Mouse (Mus musculus): ENCODE results near the gene Farsb.
"Not testable (repeated sequence)": the region's sequence is repeated elsewhere in the genome, so short reads cannot be mapped to it uniquely, and the experiment has no call there.

The Farsb gene

DNA sequence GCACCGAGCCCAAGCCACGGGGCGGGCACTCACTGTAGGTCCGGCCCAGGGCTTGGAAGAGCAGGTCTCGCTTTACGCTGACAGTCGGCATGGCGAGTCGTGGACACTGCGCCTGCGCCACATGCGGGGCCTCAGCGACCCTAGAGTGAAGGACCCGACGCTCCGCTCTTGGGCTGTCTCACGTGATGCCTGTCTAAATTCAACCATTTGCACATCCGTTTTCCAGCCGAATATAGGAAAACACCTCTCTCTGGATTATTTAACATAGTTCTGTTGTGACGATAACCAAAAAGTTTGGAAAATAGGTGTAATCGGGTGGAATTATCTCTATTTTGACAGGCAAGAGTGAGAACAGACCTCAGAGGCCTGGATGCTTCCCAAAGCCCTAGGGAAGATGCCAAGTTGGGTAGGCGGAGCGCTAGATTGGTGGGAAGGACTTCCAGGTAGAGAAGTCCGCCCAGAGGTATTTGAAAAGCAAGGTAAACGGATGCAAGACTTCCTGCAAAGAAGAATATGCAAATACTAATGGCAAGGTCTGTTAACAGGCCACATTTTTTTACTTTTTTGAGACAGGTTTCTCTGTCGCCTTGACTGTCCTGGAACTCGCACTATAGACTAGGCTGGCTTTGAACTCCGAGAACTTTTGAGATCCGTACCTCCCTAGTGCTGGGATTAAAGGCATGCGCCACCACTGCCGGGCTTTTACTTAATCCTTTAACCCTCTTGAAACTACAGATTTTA, at the start of gene Farsb:
TSS of gene Farsb (minus strand) at position 146 of the 741 bp plus-strand sequence.
- peak; percentile 77 to 84 for DNase-seq (ENCODE audit: low spot score in 2 of 2)

DNA sequence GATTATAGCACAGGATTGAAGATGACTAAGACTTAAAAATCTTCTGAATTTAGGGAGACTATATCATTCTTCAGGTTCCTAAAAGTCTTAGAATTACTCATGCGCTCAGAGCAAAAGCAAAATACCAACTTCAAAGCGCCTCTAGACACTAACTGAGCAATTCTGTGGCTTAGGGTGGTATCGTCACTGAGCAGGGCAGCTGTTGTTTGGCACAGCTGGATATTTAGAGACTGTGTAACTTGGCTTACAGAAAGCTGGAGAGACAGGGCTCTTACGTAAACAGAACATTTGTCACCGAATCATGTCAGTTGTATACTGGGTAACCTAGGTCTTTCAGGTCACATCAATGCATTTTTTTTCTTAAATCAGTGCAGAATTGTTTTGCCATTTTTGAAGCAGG, 49.7 kb upstream of the Farsb start:
- no peak for DNase-seq (ENCODE audit: low spot score in 2 of 2)

DNA sequence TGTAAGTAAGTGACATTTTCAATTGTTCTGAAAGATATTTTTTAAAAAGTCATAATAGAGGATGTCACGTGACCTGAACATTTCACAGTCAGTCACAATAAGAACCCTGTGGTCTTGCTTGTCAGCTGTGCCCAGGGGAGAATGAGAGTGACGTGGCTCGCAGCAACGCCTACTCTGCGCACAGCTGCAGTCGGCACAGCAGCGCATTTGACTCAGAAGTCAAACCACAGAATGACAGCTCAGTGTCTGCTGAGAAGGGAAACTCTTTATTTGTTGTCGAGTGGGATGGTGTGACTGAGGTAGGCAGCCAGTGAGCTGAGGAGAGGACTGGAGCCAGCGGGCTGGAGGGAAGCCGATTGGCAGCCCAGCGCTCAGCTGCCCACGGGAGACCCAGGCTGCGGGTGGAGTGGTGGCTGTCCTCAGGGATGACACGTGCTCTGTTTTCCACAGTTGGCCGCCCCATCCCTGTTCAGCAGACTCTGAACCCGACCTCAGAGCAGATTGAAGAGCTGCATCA, 48.9 kb upstream of the Farsb start:
- peak; percentile 83 to 90 for DNase-seq (ENCODE audit: low spot score in 2 of 2)

DNA sequence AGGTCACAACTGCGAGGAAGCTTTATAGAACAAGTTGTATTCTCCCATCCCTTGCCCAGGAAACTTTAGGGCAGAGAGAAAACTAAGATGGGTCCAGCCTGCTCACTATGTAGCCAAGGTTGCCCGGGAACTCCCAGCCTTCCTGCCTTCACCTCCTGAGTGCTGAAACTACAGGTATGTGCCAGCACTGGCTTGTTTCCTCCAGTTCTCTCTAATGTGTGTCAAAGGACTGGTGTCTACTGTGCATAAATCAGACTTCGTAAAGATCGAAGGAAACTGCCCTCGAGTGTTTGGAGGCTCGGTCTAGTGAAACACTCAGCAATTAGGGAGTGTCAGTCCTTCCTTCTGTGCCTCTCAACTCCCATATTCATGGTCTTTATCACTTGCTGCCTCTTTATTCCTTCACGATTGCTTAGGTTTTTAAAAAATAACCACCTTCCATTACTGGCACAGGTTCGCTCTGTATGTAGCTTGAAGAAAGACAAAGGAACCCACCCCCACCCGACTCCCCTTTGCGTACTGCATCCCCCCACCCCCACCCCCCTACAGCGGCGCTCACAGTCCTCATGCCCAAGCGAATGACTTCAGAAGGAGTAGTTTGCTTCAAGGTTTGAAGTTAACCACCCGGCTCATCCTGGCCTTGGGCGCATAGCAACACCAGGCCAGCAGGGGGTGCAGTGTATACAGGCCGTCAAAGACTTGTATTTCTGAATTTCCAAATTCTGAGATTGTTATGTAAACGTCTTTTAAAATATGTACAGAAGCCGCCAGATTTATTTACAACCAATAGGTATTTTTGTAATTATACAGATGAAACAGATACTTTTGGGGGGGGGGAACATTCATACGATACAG, 47.8 kb upstream of the Farsb start:
- peak; percentile 73 to 81 for DNase-seq (ENCODE audit: low spot score in 2 of 2)

DNA sequence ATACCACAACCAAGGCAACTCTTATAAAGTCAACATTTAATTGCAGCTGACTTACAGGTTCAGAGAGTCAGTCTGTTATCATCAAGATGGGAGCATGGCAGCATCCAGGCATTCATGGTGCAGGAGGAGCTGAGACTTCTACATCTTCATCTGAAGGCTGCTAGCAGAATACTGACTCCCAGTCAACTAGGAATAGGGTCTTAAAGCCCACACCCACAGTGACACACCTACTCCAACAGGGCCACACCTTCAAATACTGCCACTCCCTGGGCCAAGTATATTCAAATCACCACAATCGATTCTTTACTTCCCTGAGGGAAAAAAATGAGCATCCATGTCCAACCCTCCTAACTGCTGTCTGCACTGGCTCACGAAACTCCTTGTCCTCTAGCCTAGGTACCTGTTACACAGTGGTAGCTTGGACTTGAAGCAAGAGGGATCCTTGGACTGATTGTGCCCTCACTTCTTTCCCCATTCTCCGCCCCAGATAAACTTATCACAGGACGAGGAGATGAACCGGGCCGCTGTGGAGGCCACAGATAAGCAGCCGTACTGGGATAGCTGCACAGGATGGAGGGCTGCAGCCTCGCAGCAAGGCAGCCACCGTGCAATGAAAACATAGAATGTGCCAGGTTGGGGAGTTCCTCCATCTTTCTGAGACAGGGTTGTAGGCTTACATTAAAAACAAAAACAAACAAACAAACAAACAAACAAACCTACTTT, 45.9 kb upstream of the Farsb start:
- DNase-seq (ENCODE audit: low spot score in 2 of 2) = no peak

DNA sequence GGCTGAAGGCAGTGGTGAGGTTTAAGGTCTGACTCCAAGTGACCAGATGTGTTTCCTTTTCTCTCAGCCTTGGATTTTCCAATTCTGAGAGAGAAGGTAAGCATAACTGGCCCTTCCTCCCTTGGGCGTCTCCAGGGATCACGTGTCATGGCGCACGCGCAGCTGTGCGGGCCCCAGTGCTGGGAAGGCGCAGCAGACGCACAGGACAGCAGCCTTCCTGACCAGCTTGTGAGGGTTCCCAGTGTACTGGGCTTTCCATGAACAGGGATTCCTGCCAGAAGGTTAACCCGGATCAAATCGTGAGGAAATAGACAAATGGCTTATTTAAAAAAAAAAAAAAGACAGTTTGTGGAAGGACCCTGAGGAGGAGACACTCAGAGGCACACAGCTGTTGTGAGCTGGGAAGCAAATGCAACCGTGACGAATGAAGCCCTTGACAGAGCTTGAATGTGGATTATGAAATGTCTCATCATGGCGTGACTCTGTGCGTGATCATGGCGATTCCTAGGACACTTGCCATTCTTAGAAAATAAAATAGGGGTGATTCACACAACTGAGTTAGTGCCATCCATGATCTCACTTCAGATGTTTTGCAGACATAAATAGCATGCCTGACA, 43.6 kb upstream of the Farsb start:
- no peak for DNase-seq (ENCODE audit: low spot score in 2 of 2)

DNA sequence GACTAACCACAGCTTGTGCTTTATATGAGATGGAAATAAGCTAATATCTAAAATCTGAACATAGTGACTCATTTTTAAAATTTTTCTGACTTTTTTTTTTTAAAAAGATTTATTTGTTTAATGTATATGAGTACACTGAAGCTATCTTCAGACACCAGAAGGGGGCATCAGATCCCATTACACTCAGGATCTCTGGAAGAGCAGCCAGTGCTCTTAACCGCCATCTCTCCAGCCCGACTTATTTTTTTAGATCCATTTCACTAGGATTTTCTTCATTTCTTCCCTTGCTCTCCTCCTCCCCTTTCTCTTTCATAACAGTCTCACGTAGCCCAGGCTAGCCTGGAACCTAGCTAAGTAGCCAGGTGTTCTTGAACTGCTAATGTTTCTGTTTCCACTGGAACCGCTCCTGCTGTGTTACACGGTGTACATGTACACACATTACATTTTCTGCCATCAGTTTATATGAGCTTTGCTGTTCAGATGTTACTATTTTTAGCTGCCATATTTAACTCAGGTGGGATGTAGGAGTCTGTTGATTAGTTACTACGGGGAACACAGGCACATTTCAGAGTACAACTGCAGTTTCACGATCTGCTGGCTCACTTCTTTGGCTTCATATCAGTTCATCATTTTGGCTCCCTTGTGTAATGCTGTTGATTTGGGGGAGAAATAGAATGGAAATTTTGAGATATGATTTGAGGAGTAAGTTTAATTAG, 42.0 kb upstream of the Farsb start:
- DNase-seq (ENCODE audit: low spot score in 2 of 2) = no peak

DNA sequence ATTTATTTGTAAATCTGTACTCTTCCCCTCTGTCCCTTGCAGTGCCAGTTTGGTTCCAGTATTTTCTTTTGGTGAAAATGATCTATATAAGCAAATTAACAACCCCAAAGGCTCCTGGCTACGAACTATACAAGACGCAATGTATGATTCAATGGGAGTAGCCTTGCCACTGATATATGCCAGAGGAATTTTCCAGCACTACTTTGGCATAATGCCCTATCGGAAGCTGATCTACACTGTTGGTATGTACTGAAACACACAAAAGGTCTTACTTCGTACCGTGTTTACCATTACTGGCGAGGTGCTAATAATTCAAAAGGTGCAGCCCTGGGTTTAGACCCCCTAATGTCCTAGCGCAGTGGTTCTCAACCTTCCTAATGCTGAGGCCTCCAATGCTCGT, 40.3 kb upstream of the Farsb start:
- no peak for DNase-seq (ENCODE audit: low spot score in 2 of 2)

DNA sequence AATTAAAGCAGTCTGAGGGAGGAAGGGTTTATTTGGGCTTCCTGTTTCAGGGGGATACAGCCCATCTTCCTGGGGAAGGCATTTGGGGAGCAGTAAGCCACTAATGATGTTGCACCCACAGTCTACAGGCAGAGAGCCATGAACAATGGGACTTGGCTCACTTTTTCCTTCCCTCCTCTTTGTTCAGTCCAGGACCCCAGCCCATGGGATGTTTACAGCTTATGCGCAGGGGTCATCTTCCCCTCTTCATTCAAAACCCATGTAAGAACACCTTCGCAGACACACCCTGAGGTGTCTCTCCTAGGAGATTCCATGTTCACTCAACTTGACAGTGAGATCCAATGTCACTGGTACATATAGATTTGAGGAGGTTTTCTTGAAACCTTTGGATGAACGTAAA, 39.7 kb upstream of the Farsb start:
- no peak for DNase-seq (ENCODE audit: low spot score in 2 of 2)

DNA sequence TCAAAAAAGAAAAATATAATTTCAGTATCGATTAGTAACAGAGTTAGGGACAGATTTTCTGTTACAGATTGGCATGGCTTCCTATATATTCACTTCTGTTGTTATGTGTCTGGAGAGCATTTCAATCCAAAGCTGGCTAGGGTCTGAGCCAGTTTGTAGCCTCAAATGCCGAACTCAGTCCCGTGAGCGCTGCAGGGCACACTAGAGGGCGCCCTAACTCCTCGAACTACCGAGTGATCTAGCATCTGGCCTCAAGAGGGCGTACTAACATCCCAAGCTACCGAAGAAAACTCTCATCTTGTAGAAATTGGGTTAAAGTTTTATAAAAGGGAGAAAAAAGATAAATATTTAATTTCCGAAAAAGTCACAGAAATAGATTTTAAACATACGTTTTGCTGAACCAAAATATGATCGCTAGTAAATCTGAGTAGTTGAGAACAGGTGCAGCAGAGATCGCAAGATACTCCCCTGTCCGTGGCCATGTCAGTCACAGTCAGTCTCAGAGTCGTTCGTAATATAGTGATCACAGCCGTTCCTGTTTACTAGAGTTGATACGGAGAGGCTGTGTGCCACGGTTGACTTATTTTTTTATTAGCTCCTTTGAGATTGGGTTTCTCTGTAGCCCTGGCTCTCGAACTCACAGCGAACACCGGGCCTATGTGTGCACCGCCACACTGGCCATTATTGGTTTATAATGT, 36.6 kb upstream of the Farsb start:
- DNase-seq (ENCODE audit: low spot score in 2 of 2) = peak; percentile 26 to 43

DNA sequence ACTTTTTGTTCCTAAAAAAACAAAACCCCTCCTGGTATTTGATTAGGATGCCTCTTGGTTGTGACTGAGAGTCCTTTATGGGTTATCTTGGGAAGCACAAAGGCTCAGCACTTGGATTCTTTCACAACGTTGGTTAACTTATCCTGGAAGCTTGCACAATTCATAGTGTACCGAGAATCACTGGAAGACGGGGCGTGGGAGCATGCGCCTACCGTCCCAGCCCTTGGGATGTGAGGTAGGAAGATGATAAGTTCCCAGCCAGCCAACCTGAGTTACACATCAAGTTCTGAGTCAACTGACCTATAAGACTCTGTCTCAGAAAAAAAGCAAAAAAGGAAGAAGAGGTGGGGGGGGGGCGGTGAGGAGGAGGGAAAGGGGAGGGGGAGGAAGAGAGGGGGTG, 30.2 kb upstream of the Farsb start:
- DNase-seq (ENCODE audit: low spot score in 2 of 2) = no peak

DNA sequence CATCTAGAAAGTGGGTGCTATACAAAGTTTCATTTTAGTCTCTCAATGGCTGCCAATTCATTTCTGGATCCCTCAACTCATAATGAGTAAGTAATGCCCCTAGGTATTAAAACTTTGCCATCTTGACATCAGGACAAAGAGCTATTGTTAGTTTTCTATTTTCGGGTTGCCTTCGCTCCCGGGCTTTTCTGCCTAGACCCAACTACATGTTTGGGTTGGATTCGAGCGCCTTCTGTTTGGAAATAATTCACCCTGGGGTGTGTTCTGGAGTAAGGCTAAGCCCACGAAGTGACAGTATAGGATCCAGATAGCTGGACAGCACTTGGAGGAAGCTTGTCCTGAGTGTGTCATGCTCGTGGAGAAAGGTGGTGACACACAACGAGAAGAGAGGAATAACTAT, 24.1 kb upstream of the Farsb start:
- no peak for DNase-seq (ENCODE audit: low spot score in 2 of 2)

DNA sequence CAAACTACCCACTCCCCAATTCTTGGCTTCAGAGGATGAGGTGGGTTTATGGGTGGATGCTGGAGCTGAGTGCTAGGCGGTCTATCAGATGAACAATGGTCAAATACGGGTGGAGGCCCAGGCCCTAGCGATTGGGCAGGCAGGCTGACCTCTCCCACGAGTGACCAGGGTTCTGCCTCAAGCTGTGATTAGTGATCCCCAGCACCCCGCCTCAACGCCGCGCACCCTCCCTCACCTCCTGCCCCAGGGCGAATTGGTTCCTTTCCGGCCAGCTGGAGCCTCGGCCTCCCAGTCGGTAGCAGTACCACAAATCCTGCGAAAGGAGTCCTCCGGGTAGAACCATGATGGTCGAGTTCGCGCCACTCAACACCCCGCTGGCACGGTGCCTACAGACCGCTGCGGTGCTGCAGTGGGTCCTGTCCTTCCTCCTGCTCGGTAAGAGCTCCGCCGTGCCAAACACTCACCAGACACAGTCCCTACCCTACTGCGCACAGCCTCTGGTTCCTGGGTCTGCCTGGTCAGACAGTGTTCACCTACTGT, 23.0 kb upstream of the Farsb start, which contains the start of gene BC035947:
TSS of gene BC035947 (minus strand) at position 538 of the 540 bp plus-strand sequence.
- no peak for DNase-seq (ENCODE audit: low spot score in 2 of 2)

DNA sequence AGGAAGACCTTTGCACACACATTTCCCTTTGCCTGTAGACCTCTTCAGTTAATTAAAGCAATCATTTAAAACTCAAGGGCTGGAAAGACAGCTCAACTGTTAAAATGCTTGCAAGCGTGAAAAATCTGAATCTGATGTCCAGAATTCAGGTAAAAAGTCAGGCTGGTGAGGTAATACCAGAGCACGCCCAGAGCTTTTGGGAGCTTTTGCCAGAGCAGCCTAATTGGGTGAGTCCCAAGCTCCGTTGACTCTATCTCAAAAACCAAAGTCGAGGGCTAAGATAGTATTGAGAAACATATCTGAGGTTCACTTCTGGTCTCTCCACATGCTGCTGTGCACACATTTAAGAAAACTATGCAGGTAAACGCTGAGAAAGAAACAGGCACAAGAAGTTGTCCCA, 22.2 kb upstream of the Farsb start, which contains the start of gene Mogat1:
TSS of gene Mogat1 (plus strand) at position 130 of the 400 bp plus-strand sequence.
- DNase-seq (ENCODE audit: low spot score in 2 of 2) = no peak

DNA sequence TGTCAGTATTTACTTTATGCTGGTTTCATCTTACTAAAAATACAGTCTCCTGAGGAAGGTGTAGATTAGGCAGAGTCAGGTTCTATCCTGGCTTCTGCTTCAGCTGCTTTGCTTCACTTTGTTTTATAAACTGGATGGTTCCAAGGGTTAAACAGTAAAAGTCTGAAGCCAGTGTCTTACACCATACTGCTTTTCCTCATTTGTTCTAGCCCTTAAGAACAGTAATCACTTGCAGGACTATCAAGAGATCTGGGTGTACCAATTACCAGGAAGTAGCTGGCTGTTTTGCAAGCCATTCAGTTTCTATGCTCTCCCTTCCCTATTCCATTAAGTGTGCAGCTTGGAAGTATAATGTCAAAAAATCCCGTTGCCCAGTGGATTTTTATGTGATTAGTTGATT, 18.4 kb upstream of the Farsb start:
- no peak for DNase-seq (ENCODE audit: low spot score in 2 of 2)

DNA sequence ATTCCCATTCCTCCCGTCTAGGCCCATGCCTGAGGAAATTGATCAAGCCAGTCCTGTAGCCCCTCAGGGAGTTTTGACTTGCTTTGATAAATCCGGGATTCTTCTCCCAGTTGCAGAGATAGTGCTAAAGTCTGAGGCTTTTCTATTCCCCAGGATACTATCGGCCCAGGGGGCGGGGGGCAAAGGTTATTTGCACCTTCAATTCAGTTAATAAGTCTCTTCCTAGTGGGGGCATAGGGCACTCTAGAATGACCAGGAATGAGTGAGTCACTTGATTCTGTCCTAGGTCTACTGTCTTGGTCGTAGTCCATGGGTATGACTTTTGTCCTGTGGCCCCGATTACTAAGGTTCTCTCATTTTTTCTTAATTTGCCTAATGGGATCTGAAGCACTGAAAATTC, 13.8 kb upstream of the Farsb start:
- DNase-seq (ENCODE audit: low spot score in 2 of 2) = no peak

DNA sequence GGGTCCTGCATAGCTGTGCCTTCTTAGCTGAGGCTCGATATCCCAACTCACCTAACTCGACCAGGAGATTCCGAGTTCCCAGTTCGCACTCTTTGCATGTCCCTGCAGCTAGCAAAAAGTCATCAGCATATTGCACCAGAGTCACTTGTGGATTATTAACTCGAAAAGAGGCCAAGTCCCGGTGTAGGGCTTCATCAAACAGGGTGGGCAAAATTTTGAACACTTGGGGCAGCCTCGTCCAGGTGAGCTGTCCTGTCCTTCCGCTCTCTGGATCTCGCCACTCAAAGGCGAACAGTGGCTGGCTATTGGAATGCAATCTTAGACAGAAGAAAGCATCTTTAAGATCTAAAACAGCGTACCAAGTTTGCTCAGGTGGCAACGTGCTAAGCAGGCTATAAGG, 13.2 kb upstream of the Farsb start:
- not testable (repeated sequence) for DNase-seq (ENCODE audit: low spot score in 2 of 2)

DNA sequence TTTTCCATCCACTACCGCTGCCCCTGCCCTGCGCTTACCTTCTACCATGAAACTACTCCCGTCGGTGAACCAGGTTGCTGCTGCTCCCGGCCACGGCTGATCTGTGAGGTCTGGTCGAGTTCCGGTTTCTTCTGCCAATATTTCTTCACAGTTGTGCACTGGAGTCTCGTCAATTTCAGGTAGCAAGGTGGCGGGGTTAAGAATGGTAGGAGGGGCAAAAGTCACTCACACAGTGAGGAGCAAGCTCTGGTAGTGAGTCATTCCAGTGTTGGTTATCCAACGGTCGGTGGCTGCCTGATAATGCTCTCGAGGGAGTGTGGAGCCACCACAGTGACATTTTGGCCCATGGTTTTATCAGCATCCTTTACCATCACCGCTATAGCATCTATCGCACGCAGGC, 12.3 kb upstream of the Farsb start:
- DNase-seq (ENCODE audit: low spot score in 2 of 2) = no peak

DNA sequence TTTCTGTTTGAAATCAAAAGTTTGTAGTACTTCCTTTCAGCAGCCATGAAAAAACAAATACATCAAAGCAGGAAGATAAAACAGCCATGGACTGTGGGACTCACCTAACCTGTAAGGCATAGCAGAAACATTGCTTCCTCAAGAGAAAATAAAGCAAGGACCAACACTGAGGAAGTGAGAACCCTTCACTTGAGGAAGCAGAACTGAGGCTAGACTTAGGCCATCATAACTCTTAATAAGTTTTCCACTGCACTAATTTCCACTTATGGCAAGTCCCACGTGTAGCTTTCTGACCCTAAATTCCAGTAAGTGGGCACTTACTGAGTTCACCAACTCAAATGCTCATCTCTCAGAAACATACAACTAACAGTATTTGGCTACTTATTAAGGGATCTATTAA, 1.4 kb upstream of the Farsb start:
- no peak for DNase-seq (ENCODE audit: low spot score in 2 of 2)

DNA sequence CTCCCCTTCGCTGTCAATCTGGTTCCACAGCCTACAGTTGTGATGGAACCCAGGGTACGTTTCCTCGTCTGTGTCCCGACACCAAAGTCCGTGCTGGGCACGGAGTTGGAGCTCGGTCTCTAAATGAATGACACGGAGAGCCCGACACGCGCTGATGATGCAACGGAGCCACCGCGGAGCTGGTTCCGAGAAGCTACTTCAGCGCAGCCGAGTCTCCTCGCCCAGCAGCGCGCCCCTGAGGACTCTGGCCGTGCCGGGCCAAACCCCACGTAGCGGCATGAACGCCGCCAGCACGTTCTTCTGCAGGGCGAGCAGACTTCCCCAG, 308 bp downstream of the Farsb start:
- DNase-seq (ENCODE audit: low spot score in 2 of 2) = no peak
